Mouse (Mus musculus): ENCODE measurements at regions not wholly inside any gene's neighbourhood (a gene's known extent, or its start where the extent isn't known, plus 50 kb on each side); places are given as distances from the start of the nearest gene placed in this dataset.
"Not testable (repeated sequence)": the region's sequence is repeated elsewhere in the genome, so short reads cannot be mapped to it uniquely, and the experiment has no call there.

GRCm38 (mm10) chr7:60492028-60492995 lies 352.3 kb upstream of the Snrpn start:
- DNase-seq, result peak; percentile 79

GRCm38 (mm10) chr7:60487839-60488454 lies 347.9 kb upstream of the Snrpn start:
- not testable (repeated sequence) for DNase-seq

- not testable (repeated sequence) for DNase-seq
Observed at GRCm38 (mm10) chr7:60450074-60450603, 310.1 kb upstream of the Snrpn start.

- DNase-seq, result not testable (repeated sequence)
Observed at GRCm38 (mm10) chr7:60449239-60450073, 309.4 kb upstream of the Snrpn start.

GRCm38 (mm10) chr7:60438781-60439180 lies 298.8 kb upstream of the Snrpn start:
- DNase-seq, result no peak

- peak; percentile 69 for DNase-seq
Observed at GRCm38 (mm10) chr7:60391011-60391863, 251.2 kb upstream of the Snrpn start.

GRCm38 (mm10) chr7:60386957-60387356 lies 246.9 kb upstream of the Snrpn start:
- not testable (repeated sequence) for DNase-seq

GRCm38 (mm10) chr7:60374001-60374400 lies 234.0 kb upstream of the Snrpn start:
- not testable (repeated sequence) for DNase-seq

- not testable (repeated sequence) for DNase-seq
Observed at GRCm38 (mm10) chr7:60352206-60352605, 212.2 kb upstream of the Snrpn start.

Measured in cerebellum, adult 9-11 months (tissue).